ENCODE assay signal across 8 mouse cellular contexts in the genomic region with DNA sequence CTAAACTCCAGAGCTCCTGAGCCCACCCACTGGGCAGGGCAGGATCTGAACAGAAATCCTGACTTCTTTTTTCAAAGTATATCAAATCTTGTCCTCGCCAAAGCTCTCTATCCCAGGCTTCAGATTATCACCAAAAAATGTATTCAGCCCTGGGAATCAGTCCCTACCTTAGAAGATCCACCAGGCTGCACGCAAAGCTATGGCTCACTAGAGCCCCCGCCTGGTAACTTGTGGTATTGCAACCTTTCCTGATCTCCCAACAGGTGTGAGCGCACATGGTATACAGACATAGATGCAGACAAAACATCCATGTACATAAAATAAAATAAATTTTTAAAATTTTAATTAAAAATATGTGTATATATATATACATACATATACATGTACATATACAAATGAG. TPM values are rescaled to one million over a fixed set of nuclear protein-coding genes. Genes with fewer than 3 reads are reported as not detected.
DNase-seq lines count a peak whose midpoint lies in the region; ATAC-seq and TF ChIP-seq lines count a peak whose summit lies in the region.

No protein-coding gene starts in this region.

- no peak for TF ChIP-seq POLR2A in small intestine, adult 2 months (IDR thresholded peaks at IDR 0.05; ENCODE audit: low read depth, low read length)

- WGBS in small intestine, adult 2 months = 25% methylated on average over 4 of the region's 4 CpGs

- peak; percentile 86; the same call in 1 of the 2 replicates for TF ChIP-seq CTCF in small intestine, adult 2 months (IDR thresholded peaks at IDR 0.05; ENCODE audit: extremely low read depth, insufficient read length, insufficient replicate concordance, low read depth, low read length)

- H3K4me1 ChIP-seq in small intestine, adult 2 months (ENCODE audit: control insufficient read depth, insufficient read depth, insufficient read length, low read length) = peaks cover 5% of the 10 kb centered on the region

- H3K36me3 ChIP-seq in small intestine, adult 2 months (ENCODE audit: control insufficient read depth, insufficient read depth, low read length) = no peaks in the 10 kb centered on the region

- no peak overlapping the region for H3K4me3 ChIP-seq in small intestine, adult 2 months (ENCODE audit: low read depth, low read length)

- no peak overlapping the region for H3K27ac ChIP-seq in small intestine, adult 2 months (ENCODE audit: insufficient read depth, low read depth, low read length)

- DNase-seq in 416B (ENCODE audit: low read depth) = peak; percentile 62
- peak; percentile 65 to 78 for DNase-seq in CD8-positive naive resting alpha-beta T cell, adult 2 months (ENCODE audit: low read depth in 2 of 2, low spot score in 2 of 2)
- peak; percentile 60 for DNase-seq in c-Kit-positive CD71-positive TER-119-negative erythroid progenitor cells, embryonic 14.5 days (ENCODE audit: low read depth)
- DNase-seq in frontal cortex, postnatal 36 days (ENCODE audit: low spot score in 2 of 2) = peak; percentile 81 to 83
- DNase-seq in layer of hippocampus, adult 18-20 months (ENCODE audit: low spot score in 2 of 2) = peak; percentile 50 to 86
- peak; percentile 67 for DNase-seq in lung, postnatal 25 days (ENCODE audit: low spot score)

- no peaks in the 10 kb centered on the region for H3K27me3 ChIP-seq in small intestine, adult 2 months (ENCODE audit: control insufficient read depth, insufficient read depth, low read length)

- no peak; the same call in 1 of the 2 replicates for ATAC-seq in erythroblast, adult 5-6 weeks (replicated peaks; ENCODE audit: low FRiP score, poor library complexity, severe bottlenecking)

RNA-seq across cellular contexts. Expression of a gene that starts 5.9 kb away (rescaled TPM):
- total RNA-seq in layer of hippocampus, adult 18-20 months (2021) = 100 to 1,000 TPM; 130 to 135 TPM
- polyA plus RNA-seq in small intestine, adult 2 months (2012; rRNA removed) = 3.9 and 7.3 TPM in 2 replicates
- total RNA-seq in erythroblast, adult 5-6 weeks (2015; ENCODE audit: low replicate concordance) = not detected in 2 replicates
- total RNA-seq in erythroblast, adult 5-6 weeks (2017; ENCODE audit: low replicate concordance) = 0.43 TPM in 1 of 2 replicates, not detected in the other

RNA-seq across cellular contexts. Expression of a gene that starts 35.5 kb away (rescaled TPM):
- not detected for total RNA-seq in layer of hippocampus, adult 18-20 months (2021)
- polyA plus RNA-seq in small intestine, adult 2 months (2012; rRNA removed) = not detected in 2 replicates
- total RNA-seq in erythroblast, adult 5-6 weeks (2015; ENCODE audit: low replicate concordance) = not detected in 2 replicates
- total RNA-seq in erythroblast, adult 5-6 weeks (2017; ENCODE audit: low replicate concordance) = not detected in 2 replicates

Comparison
In these comparisons a context has a peak if more than half of its experiments do, and no peak if none do; other contexts are left out.
1. RNA of a gene that starts 5.9 kb away (total RNA-seq): 130 to 135 TPM in layer of hippocampus, adult 18-20 months; 0.43 TPM in erythroblast, adult 5-6 weeks; every median in the first group is over 10 times any median in the second.
2. Peak in every context shown above with its lines, with median percentiles within 50 percentile points of each other: DNase-seq.